Mouse (Mus musculus): Measurements from ENCODE around the gene Itga9. TPM values are rescaled to one million over a fixed set of nuclear protein-coding genes. Genes with fewer than 3 reads are reported as not detected.

The Itga9 gene
- polyA plus RNA-seq, 1 experiment = 6.2 TPM

- Histone ChIP-seq H3K4me1 (ENCODE audit: control insufficient read depth, insufficient read depth, low read length) (no peaks in the 10 kb centered on the region; the same call in 1 of the 2 replicates), H3K27me3 (ENCODE audit: control insufficient read depth, insufficient read depth, low read length) (no peaks in the 10 kb centered on the region), H3K4me3 (ENCODE audit: control insufficient read depth, low read depth, low read length) (no peak overlapping the region), H3K27ac (ENCODE audit: control insufficient read depth, insufficient read depth, low read depth, low read length) (no peak overlapping the region), H3K36me3 (ENCODE audit: control insufficient read depth, insufficient read depth, low read length) (no peaks in the 10 kb centered on the region)
- TF ChIP-seq POLR2A (IDR thresholded peaks at IDR 0.05; ENCODE audit: control insufficient read depth, low read depth, low read length) = no peak
- no peak for TF ChIP-seq CTCF (IDR thresholded peaks at IDR 0.05; ENCODE audit: control insufficient read depth, insufficient read depth, insufficient replicate concordance, low read depth, low read length)
Observed at GRCm38 (mm10) chr9:118763646-118764045, 157.2 kb downstream of the Itga9 start.

DNA sequence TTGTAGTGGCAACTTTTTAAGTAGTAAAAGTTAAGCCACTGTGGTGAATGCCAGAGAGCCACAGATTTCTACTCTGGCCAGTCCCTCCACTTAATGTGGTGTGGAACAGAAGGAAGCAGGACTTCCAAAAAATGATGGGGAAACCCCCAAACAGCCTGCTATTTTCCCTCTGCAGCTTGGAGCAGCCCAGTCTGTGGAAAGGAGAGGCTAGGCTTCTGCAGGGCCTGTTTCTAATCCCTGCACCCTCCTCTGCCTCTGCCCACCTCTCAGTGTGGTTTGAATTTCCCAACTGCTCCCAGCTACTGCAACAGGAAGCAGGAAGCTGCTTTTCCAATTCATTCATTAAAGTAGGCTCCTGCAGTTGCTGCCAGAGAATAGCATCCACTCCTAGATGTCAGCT lies 158.6 kb downstream of the Itga9 start:
- no peaks in the 10 kb centered on the region for H3K36me3 ChIP-seq (ENCODE audit: control insufficient read depth, insufficient read depth, low read length)
- no peak for TF ChIP-seq CTCF (IDR thresholded peaks at IDR 0.05; ENCODE audit: control insufficient read depth, insufficient read depth, insufficient replicate concordance, low read depth, low read length)
- no peak for TF ChIP-seq POLR2A (IDR thresholded peaks at IDR 0.05; ENCODE audit: control insufficient read depth, low read depth, low read length)
- no peaks in the 10 kb centered on the region; the same call in 1 of the 2 replicates for H3K4me1 ChIP-seq (ENCODE audit: control insufficient read depth, insufficient read depth, low read length)
- H3K4me3 ChIP-seq (ENCODE audit: control insufficient read depth, low read depth, low read length) = no peak overlapping the region
- H3K27ac ChIP-seq (ENCODE audit: control insufficient read depth, insufficient read depth, low read depth, low read length) = no peak overlapping the region
- no peaks in the 10 kb centered on the region for H3K27me3 ChIP-seq (ENCODE audit: control insufficient read depth, insufficient read depth, low read length)

GRCm38 (mm10) chr9:118767008-118767407 lies 160.5 kb downstream of the Itga9 start:
- Histone ChIP-seq H3K27ac (ENCODE audit: control insufficient read depth, insufficient read depth, low read depth, low read length) (no peak overlapping the region), H3K4me1 (ENCODE audit: control insufficient read depth, insufficient read depth, low read length) (no peaks in the 10 kb centered on the region; the same call in 1 of the 2 replicates), H3K27me3 (ENCODE audit: control insufficient read depth, insufficient read depth, low read length) (no peaks in the 10 kb centered on the region), H3K36me3 (ENCODE audit: control insufficient read depth, insufficient read depth, low read length) (no peaks in the 10 kb centered on the region), H3K4me3 (ENCODE audit: control insufficient read depth, low read depth, low read length) (no peak overlapping the region)
- TF ChIP-seq POLR2A (IDR thresholded peaks at IDR 0.05; ENCODE audit: control insufficient read depth, low read depth, low read length) = no peak
- no peak for TF ChIP-seq CTCF (IDR thresholded peaks at IDR 0.05; ENCODE audit: control insufficient read depth, insufficient read depth, insufficient replicate concordance, low read depth, low read length)

DNA sequence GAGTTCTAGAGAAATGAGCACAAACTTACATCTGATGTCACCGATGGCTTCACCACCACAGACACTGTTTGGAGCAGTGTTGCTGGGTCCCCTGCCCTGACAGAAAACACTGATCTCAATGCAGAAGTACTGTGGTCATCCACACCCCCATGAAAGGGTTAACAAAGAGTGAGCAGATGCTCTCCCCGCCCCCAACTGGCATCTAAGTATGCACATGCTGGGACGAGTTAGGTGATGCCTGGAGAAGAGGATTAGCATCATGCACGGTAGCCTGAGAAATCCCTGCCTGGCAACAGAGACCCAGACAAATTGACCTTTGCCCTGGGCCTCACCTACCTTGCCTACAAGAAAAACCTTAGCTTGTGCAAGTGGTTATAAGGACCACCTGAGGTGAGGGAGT lies 162.1 kb downstream of the Itga9 start:
- Histone ChIP-seq H3K4me3 (ENCODE audit: control insufficient read depth, low read depth, low read length) (no peak overlapping the region), H3K4me1 (ENCODE audit: control insufficient read depth, insufficient read depth, low read length) (no peaks in the 10 kb centered on the region), H3K36me3 (ENCODE audit: control insufficient read depth, insufficient read depth, low read length) (no peaks in the 10 kb centered on the region), H3K27ac (ENCODE audit: control insufficient read depth, insufficient read depth, low read depth, low read length) (no peak overlapping the region), H3K27me3 (ENCODE audit: control insufficient read depth, insufficient read depth, low read length) (no peaks in the 10 kb centered on the region)
- TF ChIP-seq CTCF (IDR thresholded peaks at IDR 0.05; ENCODE audit: control insufficient read depth, insufficient read depth, insufficient replicate concordance, low read depth, low read length) = no peak

- Histone ChIP-seq H3K4me3 (ENCODE audit: control insufficient read depth, low read depth, low read length) (no peak overlapping the region), H3K4me1 (ENCODE audit: control insufficient read depth, insufficient read depth, low read length) (no peaks in the 10 kb centered on the region)
Observed at GRCm38 (mm10) chr9:118770366-118770765, 163.9 kb downstream of the Itga9 start.

DNA sequence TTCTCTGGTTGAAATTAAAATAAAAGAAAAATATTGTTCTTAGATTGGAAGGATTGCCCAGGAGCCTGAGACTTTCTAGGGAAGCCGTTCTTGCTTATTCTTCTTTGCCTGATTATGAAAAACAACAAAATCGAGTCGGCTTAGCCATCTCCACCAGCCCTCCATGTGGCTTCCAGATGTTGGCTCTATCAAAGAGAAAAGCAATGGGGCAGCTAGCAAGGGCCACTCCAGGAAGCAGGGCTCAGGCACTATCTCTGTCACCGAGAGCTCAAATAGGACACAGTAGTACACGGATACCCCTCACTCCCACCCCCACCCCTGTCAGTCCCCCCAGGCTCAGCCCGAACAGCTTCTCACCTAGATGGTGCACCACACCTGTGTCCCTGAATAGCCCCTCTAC lies 168.2 kb downstream of the Itga9 start:
- Histone ChIP-seq H3K4me3 (ENCODE audit: control insufficient read depth, low read depth, low read length) (no peak overlapping the region), H3K27ac (ENCODE audit: control insufficient read depth, insufficient read depth, low read depth, low read length) (no peak overlapping the region), H3K36me3 (ENCODE audit: control insufficient read depth, insufficient read depth, low read length) (no peaks in the 10 kb centered on the region), H3K4me1 (ENCODE audit: control insufficient read depth, insufficient read depth, low read length) (no peaks in the 10 kb centered on the region), H3K27me3 (ENCODE audit: control insufficient read depth, insufficient read depth, low read length) (no peaks in the 10 kb centered on the region)
- TF ChIP-seq CTCF (IDR thresholded peaks at IDR 0.05; ENCODE audit: control insufficient read depth, insufficient read depth, insufficient replicate concordance, low read depth, low read length) (no peak), POLR2A (IDR thresholded peaks at IDR 0.05; ENCODE audit: control insufficient read depth, low read depth, low read length) (no peak)

More at GRCm38 (mm10) chr9:118770366-118770765, 163.9 kb downstream of the Itga9 start:
- Histone ChIP-seq H3K27me3 (ENCODE audit: control insufficient read depth, insufficient read depth, low read length) (no peaks in the 10 kb centered on the region), H3K27ac (ENCODE audit: control insufficient read depth, insufficient read depth, low read depth, low read length) (no peak overlapping the region), H3K36me3 (ENCODE audit: control insufficient read depth, insufficient read depth, low read length) (no peaks in the 10 kb centered on the region)
- no peak for TF ChIP-seq CTCF (IDR thresholded peaks at IDR 0.05; ENCODE audit: control insufficient read depth, insufficient read depth, insufficient replicate concordance, low read depth, low read length)
- no peak for TF ChIP-seq POLR2A (IDR thresholded peaks at IDR 0.05; ENCODE audit: control insufficient read depth, low read depth, low read length)

DNA sequence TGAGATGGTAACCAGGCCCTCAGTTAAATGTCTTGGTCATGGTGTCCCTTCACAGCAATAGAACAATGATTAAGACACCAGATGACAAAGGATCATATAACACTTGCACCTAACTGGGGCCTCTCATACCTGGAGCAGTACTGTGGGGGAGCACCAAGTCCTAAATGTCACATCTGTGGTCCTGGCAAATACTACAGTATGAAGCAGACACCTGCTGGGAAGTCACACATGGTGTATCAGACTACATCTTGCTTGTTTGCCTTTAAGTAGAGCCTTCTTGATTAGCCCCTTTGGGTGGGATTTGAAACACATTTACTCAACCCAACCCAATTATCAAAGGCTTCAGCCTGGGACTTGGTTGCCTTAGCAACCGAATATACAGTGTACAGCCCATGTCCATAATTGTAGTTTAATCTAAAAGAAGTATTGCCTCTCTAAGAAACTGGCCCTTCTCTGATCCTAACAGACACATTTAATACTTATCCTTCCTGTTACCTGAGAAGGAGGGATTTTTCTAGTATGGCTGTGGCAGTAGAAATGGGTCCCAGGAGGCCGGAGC lies 170.5 kb downstream of the Itga9 start:
- TF ChIP-seq CTCF (IDR thresholded peaks at IDR 0.05; ENCODE audit: control insufficient read depth, insufficient read depth, insufficient replicate concordance, low read depth, low read length) = no peak
- no peak for TF ChIP-seq POLR2A (IDR thresholded peaks at IDR 0.05; ENCODE audit: control insufficient read depth, low read depth, low read length)
- Histone ChIP-seq H3K4me3 (ENCODE audit: control insufficient read depth, low read depth, low read length) (no peak overlapping the region), H3K4me1 (ENCODE audit: control insufficient read depth, insufficient read depth, low read length) (no peaks in the 10 kb centered on the region), H3K27ac (ENCODE audit: control insufficient read depth, insufficient read depth, low read depth, low read length) (no peak overlapping the region), H3K27me3 (ENCODE audit: control insufficient read depth, insufficient read depth, low read length) (no peaks in the 10 kb centered on the region), H3K36me3 (ENCODE audit: control insufficient read depth, insufficient read depth, low read length) (no peaks in the 10 kb centered on the region)

DNA sequence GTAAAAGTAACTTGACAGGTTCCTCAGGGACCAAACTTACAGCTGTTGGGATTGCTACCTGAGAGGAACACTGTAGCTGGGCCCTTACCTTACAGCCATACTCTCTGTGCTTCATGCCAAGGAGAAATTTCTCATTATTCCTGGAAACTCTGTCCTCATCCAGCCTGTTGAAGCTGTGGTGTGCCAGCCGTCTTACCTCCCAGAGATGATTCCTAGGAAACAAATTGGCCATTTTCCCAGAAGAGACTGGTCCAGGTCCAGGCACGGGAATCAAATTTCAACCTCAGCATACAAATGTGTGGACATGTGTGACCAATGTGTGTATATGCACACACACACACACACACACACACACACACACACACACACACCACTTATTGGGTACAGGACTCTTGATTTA lies 172.1 kb downstream of the Itga9 start:
- Histone ChIP-seq H3K4me3 (ENCODE audit: control insufficient read depth, low read depth, low read length) (no peak overlapping the region), H3K36me3 (ENCODE audit: control insufficient read depth, insufficient read depth, low read length) (no peaks in the 10 kb centered on the region), H3K27me3 (ENCODE audit: control insufficient read depth, insufficient read depth, low read length) (no peaks in the 10 kb centered on the region), H3K4me1 (ENCODE audit: control insufficient read depth, insufficient read depth, low read length) (no peaks in the 10 kb centered on the region), H3K27ac (ENCODE audit: control insufficient read depth, insufficient read depth, low read depth, low read length) (no peak overlapping the region)
- TF ChIP-seq POLR2A (IDR thresholded peaks at IDR 0.05; ENCODE audit: control insufficient read depth, low read depth, low read length) (no peak), CTCF (IDR thresholded peaks at IDR 0.05; ENCODE audit: control insufficient read depth, insufficient read depth, insufficient replicate concordance, low read depth, low read length) (no peak)
